Mouse (Mus musculus): ENCODE measurements at regions not wholly inside any gene's neighbourhood (a gene's known extent, or its start where the extent isn't known, plus 50 kb on each side); places are given as distances from the start of the nearest gene placed in this dataset.
A peak's percentile ranks its signal among the peaks of the same experiment; 100 is the strongest.

DNA sequence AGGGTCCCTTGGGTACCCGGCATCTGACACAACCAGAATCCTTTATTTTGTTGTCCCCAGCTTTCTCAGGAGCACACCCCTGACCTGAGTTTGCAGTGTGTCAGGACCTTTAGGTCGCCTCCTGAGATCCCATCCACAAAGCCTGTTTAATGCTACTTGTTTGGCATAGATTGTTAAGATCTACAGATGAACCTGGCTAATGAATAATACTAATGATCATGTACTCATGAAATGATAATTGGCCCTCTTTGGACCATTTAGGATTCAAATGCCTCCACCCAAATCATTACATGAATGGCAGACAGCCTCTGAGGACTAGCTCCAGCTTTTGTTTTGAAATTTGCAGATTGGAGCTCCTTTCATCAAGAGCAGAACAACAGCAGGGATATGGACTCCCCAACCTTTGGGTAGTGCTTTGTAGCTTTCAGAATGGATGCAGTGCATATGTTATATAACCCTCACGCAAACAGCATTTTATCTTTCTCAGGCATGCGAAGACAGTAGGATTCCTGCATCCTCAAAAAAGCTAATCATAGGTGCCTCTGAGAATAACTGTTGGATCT is 400.1 kb downstream of the Ttll7 start:
- WGBS, result 70% methylated on average over 4 of the region's 4 CpGs
- no peaks in the 10 kb centered on the region for H3K27me3 ChIP-seq
- H3K9ac ChIP-seq, result no peak overlapping the region
- peaks cover 9% of the 10 kb centered on the region for H3K4me1 ChIP-seq (replicated peaks)
- no peak for ATAC-seq (ENCODE audit: low FRiP score, low read depth)
- no peak overlapping the region for H3K27ac ChIP-seq (replicated peaks)
- H3K36me3 ChIP-seq, result no peaks in the 10 kb centered on the region
- no peak overlapping the region for H3K4me3 ChIP-seq
- no peaks in the 10 kb centered on the region for H3K9me3 ChIP-seq
- H3K4me2 ChIP-seq, result no peak overlapping the region

DNA sequence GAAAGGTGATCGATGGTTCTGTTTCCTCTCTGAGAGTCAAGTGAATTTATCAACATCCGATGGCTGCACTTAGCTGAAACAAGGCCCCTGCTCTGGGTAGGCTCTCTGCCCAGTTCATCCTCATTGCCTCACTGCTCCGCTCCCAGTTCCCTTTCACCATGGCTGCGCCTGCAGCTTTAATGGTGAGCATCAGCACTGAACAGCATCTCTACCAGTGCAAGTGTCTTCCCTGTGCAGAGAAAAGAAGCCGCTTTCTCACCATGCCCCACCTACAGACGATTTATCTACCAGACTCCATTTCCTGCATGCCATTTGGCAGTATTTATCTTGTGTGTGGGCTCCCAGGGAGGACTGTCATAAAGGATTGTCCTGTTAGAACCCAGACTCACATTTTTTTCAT is 400.6 kb downstream of the Ttll7 start:
- ATAC-seq (ENCODE audit: low FRiP score, low read depth), result no peak

DNA sequence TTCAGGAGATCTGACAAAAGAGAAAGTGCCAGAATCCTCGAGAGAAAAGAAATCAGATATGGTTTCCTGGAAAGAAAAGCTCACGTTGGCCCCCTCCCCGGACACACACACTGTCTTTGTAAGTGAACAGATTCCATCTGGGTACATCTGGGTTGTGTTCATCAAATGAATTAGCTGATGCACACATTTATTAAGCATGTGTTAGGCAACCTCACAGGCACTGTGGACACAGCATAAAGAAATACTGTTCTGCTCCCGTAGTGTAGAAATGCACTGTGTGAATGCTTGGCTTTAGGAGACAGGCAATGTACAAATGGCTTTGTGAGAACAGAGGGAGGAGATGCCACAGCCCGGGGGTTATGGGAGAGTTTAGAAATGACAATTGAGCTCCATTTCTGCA is 402.3 kb downstream of the Ttll7 start:
- H3K4me2 ChIP-seq, result no peak overlapping the region
- no peak overlapping the region for H3K9ac ChIP-seq
- 31% methylated on average over 5 of the region's 5 CpGs for WGBS
- 0 out of 2 replicates have a peak, but pooled peaks have one; percentile 42 for ATAC-seq (ENCODE audit: low FRiP score, low read depth)
- H3K4me3 ChIP-seq, result no peak overlapping the region
- H3K36me3 ChIP-seq, result no peaks in the 10 kb centered on the region
- H3K27me3 ChIP-seq, result no peaks in the 10 kb centered on the region
- H3K9me3 ChIP-seq, result no peaks in the 10 kb centered on the region
- no peak overlapping the region for H3K27ac ChIP-seq (replicated peaks)
- H3K4me1 ChIP-seq (replicated peaks), result peaks cover 9% of the 10 kb centered on the region

More for the DNA sequence above, 400.6 kb downstream of the Ttll7 start:
- peaks cover 9% of the 10 kb centered on the region for H3K4me1 ChIP-seq (replicated peaks)
- no peak overlapping the region for H3K9ac ChIP-seq
- no peaks in the 10 kb centered on the region for H3K36me3 ChIP-seq
- H3K27me3 ChIP-seq, result no peaks in the 10 kb centered on the region
- H3K4me2 ChIP-seq, result no peak overlapping the region
- no peak overlapping the region; the same call in 1 of the 2 replicates for H3K27ac ChIP-seq (replicated peaks)
- 58% methylated on average over 6 of the region's 6 CpGs for WGBS
- H3K9me3 ChIP-seq, result no peaks in the 10 kb centered on the region
- no peak overlapping the region for H3K4me3 ChIP-seq

DNA sequence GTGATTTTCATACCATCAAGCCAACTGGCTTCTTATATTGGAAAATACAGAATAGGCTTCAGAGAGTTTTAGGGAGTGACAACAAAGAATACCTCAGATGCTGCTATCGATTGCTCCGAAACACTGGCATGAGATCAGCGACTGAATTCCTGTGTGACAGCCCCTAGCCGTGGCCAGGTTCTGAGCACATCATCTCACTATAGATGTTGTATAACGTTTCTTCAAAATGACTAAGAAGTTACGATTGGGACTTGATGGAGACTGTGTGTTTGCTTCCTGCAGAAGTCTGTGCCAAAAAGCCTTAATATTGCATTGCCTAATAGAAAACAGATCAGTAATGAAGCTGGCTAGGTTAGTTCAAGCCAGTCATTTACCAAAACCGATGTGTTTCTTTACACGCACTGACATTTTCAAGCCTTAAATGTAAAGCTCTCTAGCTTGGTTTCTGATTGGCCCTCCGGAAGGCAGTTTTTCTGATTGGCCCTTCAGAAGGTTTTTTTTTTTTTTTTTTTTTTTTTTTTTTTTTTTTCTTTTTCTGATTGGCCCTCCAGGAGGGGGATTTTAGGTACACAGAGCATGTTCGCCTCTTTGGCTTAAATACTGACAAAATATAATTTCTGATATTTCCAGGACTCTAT is 408.9 kb downstream of the Ttll7 start:
- Histone ChIP-seq H3K27me3 (no peaks in the 10 kb centered on the region), H3K4me3 (no peak overlapping the region), H3K36me3 (no peaks in the 10 kb centered on the region), H3K9me3 (no peaks in the 10 kb centered on the region), H3K4me1 (replicated peaks) (no peaks in the 10 kb centered on the region), H3K9ac (no peak overlapping the region), H3K27ac (replicated peaks) (no peak overlapping the region), H3K4me2 (no peak overlapping the region)
- no peak for ATAC-seq (ENCODE audit: low FRiP score, low read depth)
- 89% methylated on average over 10 of the region's 10 CpGs for WGBS

DNA sequence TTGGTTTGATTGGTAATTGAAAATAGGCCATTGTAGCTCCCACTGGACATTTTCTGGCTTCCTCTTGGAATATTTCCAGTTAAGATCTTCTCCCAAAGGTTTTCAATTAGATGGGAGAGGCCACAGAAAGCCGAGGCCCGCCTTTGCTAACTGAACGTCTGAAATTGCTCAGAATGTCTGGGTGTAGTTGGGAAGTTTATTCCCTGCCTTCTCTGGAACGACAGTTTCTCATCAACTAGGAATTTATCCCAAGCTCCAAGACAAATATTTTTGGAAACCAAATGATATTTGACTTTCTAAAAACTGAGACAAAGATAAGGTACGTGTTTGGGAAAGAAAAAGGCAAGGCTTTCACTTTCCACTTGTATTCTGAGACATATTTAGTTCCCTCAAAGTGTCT is 414.4 kb downstream of the Ttll7 start:
- Histone ChIP-seq H3K27me3 (no peaks in the 10 kb centered on the region), H3K4me3 (no peak overlapping the region), H3K4me1 (replicated peaks) (no peaks in the 10 kb centered on the region), H3K4me2 (no peak overlapping the region), H3K9ac (no peak overlapping the region), H3K27ac (replicated peaks) (no peak overlapping the region), H3K9me3 (no peaks in the 10 kb centered on the region), H3K36me3 (no peaks in the 10 kb centered on the region)
- ATAC-seq (ENCODE audit: low FRiP score, low read depth), result no peak
- 74% methylated on average over 5 of the region's 5 CpGs for WGBS

DNA sequence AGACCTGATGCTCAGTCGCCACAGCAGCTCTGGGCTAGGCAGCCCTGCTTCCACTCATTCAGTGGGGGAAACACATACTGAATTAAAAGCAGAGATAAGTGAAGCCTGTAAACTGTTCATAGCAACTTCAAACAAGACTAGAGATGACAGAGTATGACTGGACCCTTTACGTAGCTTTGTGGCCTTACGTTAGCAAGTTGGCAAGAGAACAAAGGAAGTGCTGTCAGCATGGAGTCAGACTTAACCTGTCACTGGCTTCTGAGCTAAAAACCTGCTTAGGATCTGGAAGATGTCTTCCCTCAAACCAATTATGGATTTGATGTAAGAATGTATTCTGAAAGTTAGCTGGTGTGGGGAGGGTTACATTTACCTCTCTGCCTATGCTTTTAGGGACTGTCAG is 421.3 kb downstream of the Ttll7 start:
- Histone ChIP-seq H3K9ac (no peak overlapping the region), H3K4me2 (no peak overlapping the region), H3K36me3 (no peaks in the 10 kb centered on the region), H3K27me3 (no peaks in the 10 kb centered on the region), H3K9me3 (no peaks in the 10 kb centered on the region), H3K4me3 (no peak overlapping the region), H3K4me1 (replicated peaks) (no peaks in the 10 kb centered on the region), H3K27ac (replicated peaks) (no peak overlapping the region)
- WGBS, result 62% methylated on average over 3 of the region's 3 CpGs
- ATAC-seq (ENCODE audit: low FRiP score, low read depth), result no peak

DNA sequence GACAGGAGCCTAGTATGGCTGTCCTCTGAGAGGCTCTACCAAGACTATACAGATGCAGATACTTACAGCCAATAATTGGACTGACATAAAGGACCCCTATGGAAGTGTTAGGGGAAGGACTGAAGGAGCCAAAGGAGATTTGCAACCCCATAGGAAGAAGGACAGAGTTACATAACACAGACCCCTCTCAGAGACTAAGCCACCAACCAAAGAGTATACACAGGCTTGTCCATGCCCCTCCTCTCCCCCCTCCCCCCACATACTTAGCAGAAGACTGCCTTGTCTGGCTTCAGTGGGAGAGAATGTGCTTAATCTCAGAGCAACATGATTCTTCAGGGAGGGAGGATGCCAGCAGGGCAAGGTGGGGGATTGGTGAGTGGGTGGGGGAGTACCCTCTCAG is 426.4 kb downstream of the Ttll7 start:
- Histone ChIP-seq H3K4me1 (replicated peaks) (no peaks in the 10 kb centered on the region), H3K36me3 (no peaks in the 10 kb centered on the region)

DNA sequence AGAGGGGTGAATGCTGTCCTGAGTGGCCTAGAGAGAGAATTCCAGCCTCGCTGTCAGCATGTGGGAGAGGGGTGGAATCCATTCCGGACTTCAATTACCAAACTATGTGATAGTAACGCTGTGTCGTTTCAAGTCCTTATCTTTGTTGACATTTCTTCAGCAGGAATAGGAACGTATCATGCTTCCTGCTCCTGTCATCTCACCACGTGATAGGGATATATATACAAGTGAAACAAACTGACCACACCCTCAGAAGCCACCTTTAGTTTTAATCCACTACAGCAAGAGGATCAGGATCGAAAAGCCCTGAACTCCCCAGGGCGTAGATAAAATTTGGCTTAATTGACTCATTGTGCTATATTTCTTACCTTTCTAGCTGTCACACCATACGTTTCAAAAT is 431.6 kb downstream of the Ttll7 start:
- H3K9me3 ChIP-seq, result no peaks in the 10 kb centered on the region
- WGBS, result 89% methylated on average over 9 of the region's 9 CpGs
- ATAC-seq (ENCODE audit: low FRiP score, low read depth), result no peak

More for the DNA sequence above, 426.4 kb downstream of the Ttll7 start:
- H3K27me3 ChIP-seq, result no peaks in the 10 kb centered on the region
- no peak overlapping the region for H3K4me2 ChIP-seq
- no peak overlapping the region for H3K4me3 ChIP-seq
- ATAC-seq (ENCODE audit: low FRiP score, low read depth), result no peak
- no peaks in the 10 kb centered on the region for H3K9me3 ChIP-seq
- no peak overlapping the region for H3K9ac ChIP-seq
- H3K27ac ChIP-seq (replicated peaks), result no peak overlapping the region

DNA sequence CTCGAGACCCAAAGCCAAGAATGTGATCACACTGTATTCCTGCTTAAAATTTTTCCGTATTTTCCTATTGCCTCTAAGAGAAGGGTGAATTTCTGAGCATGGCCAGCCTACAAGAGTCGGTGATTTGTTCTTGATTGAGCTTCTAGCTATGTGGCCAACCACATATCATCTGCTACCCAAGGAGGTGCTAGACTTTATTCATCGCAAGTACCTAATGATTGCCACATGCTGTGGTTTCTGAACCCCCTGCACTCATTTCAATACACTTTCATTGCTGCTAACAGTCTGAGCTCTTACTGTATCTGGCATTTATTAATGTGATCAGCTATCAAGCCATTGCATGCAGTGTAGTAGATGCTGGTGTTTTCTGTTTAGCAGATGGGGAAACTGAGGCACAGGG is 432.2 kb downstream of the Ttll7 start:
- ATAC-seq (ENCODE audit: low FRiP score, low read depth), result no peak
- no peaks in the 10 kb centered on the region for H3K36me3 ChIP-seq
- no peak overlapping the region for H3K4me2 ChIP-seq
- H3K9ac ChIP-seq, result no peak overlapping the region
- no peaks in the 10 kb centered on the region for H3K4me1 ChIP-seq (replicated peaks)
- no peaks in the 10 kb centered on the region for H3K9me3 ChIP-seq
- no peak overlapping the region for H3K4me3 ChIP-seq
- WGBS, result 91% methylated on average over 4 of the region's 4 CpGs
- H3K27ac ChIP-seq (replicated peaks), result no peak overlapping the region
- H3K27me3 ChIP-seq, result no peaks in the 10 kb centered on the region

More for the DNA sequence above, 431.6 kb downstream of the Ttll7 start:
- Histone ChIP-seq H3K4me1 (replicated peaks) (no peaks in the 10 kb centered on the region), H3K36me3 (no peaks in the 10 kb centered on the region), H3K4me2 (no peak overlapping the region), H3K9ac (no peak overlapping the region), H3K27me3 (no peaks in the 10 kb centered on the region), H3K4me3 (no peak overlapping the region), H3K27ac (replicated peaks) (no peak overlapping the region)

DNA sequence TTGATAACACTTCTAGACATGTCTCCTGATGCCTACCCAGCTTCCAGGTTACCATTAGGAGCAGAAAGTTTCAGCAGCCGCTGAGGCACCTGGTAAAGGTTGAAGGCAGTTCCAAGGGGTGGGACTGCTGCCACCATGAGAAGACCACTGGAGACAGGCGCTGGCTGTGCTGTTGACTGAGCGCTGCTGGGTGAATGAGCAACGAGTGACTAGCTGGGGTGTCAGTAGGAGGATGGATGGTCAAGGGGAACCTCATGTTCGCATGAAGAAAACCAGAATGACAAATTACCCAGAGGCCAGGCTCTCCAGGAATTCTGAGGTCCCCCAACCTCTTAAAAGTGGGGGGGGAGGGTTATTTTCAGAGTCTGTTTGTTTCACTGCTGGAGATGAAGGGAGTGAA is 433.3 kb downstream of the Ttll7 start:
- Histone ChIP-seq H3K27me3 (no peaks in the 10 kb centered on the region), H3K4me1 (replicated peaks) (no peaks in the 10 kb centered on the region), H3K4me3 (no peak overlapping the region), H3K27ac (replicated peaks) (no peak overlapping the region), H3K4me2 (no peak overlapping the region), H3K9ac (no peak overlapping the region), H3K36me3 (no peaks in the 10 kb centered on the region), H3K9me3 (no peaks in the 10 kb centered on the region)
- no peak for ATAC-seq (ENCODE audit: low FRiP score, low read depth)
- 65% methylated on average over 5 of the region's 5 CpGs for WGBS

DNA sequence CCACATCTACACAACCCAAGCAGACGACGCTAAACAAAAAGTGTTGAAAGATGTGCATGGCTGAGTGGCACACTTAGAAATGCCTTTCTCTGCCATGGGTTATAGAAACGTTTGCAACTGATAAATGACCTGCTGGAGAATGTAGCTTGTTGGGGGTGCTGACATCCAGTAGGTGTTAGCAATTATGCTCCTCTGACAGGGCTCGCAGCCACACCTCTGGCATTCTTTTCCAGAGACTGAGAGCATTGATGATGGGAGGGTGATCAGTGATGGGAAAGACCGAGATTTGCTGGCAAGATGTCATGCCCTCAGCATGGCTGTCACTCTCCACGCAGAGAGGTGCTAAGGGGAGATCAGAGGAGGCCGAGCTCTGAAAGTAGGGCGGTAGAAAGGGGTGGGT is 435.3 kb downstream of the Ttll7 start:
- no peak for ATAC-seq (ENCODE audit: low FRiP score, low read depth)
- Histone ChIP-seq H3K9me3 (no peaks in the 10 kb centered on the region), H3K27me3 (no peaks in the 10 kb centered on the region), H3K4me1 (replicated peaks) (no peaks in the 10 kb centered on the region), H3K36me3 (no peaks in the 10 kb centered on the region), H3K27ac (replicated peaks) (no peak overlapping the region), H3K4me3 (no peak overlapping the region), H3K9ac (no peak overlapping the region), H3K4me2 (no peak overlapping the region)
- WGBS, result 64% methylated on average over 8 of the region's 8 CpGs

DNA sequence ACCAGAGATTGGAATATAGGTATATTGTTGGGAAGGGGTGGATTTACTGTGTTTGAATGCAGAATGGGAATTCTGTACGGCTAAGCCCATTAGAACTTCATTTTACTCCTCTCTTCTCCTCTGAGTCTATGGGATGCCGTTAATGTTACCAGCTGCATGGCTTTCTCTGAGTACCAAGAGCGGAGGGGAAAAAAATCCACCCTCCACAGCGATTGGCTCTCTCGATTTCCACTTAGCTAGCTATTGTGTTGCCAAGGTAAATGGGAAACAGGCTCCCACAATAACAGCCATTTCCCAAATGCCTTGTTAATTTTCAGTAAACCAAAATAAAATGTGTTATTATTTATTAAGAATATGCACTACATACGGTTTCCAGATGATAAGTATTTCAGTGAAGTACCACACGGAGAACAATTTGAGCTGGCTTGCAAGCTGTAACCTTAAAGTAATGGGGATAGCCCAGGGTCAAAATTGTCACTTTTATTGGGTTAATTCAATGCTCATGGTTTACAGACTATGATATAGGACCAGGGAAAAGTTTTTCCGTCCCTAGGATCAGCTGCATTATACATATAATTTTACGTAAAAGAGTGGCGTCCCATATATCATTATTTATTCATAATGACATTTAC is 439.6 kb downstream of the Ttll7 start:
- Histone ChIP-seq H3K4me3 (no peak overlapping the region), H3K9ac (no peak overlapping the region), H3K36me3 (no peaks in the 10 kb centered on the region), H3K27me3 (no peaks in the 10 kb centered on the region), H3K4me1 (replicated peaks) (no peaks in the 10 kb centered on the region), H3K9me3 (no peaks in the 10 kb centered on the region), H3K4me2 (no peak overlapping the region), H3K27ac (replicated peaks) (no peak overlapping the region)
- ATAC-seq (ENCODE audit: low FRiP score, low read depth), result no peak
- WGBS, result 80% methylated on average over 10 of the region's 10 CpGs
